Mouse (Mus musculus) heart, adult 2 months (tissue): ENCODE measurements around the gene Cdpf1. TPM values are rescaled to one million over a fixed set of nuclear protein-coding genes. Genes with fewer than 3 reads are reported as not detected.
"Not testable (repeated sequence)": the region's sequence is repeated elsewhere in the genome, so short reads cannot be mapped to it uniquely, and the experiment has no call there.

Experiments used
- DNase-seq, 2 experiments: peaks; one replicate each; pipeline ENCODE4 v3.0.0; 2021
- H3K27ac ChIP-seq: fragments of 200-600 bp; 2 replicates; pipeline ENCODE4 v1.8.1; 2022
- H3K27me3 ChIP-seq: fragments of 200-500 bp; 2 replicates; pipeline ENCODE4 v1.6.1; 2012; ENCODE audit warnings: mild to moderate bottlenecking, low read length, inconsistent platforms, mixed read lengths; ENCODE audit not compliant: control insufficient read depth, insufficient read depth
- H3K36me3 ChIP-seq: fragments of 200-500 bp; 2 replicates; pipeline ENCODE4 v1.6.1; 2012; ENCODE audit warnings: low read length, inconsistent platforms; ENCODE audit not compliant: control insufficient read depth, insufficient read depth
- H3K4me1 ChIP-seq: fragments of 200-500 bp; 2 replicates; pipeline ENCODE4 v1.6.1; 2011; ENCODE audit warnings: low read length; ENCODE audit not compliant: control insufficient read depth, insufficient read depth
- H3K4me3 ChIP-seq: fragments of 200-600 bp; 2 replicates; pipeline ENCODE4 v1.8.1; 2022
- H3K79me2 ChIP-seq: fragments of 200-500 bp; replicated peaks from 2 replicates; pipeline ENCODE4 v1.6.1; 2012; ENCODE audit warnings: mild to moderate bottlenecking, inconsistent platforms, low read length, moderate library complexity, mixed read lengths; ENCODE audit not compliant: control insufficient read depth, insufficient read depth
- H3K9ac ChIP-seq: fragments of 200-500 bp; 2 replicates; pipeline ENCODE4 v1.6.1; 2012; ENCODE audit warnings: low read depth, mild to moderate bottlenecking, control low read depth, inconsistent platforms, low read length, mixed read lengths
- CTCF ChIP-seq: fragments of 200-600 bp; IDR thresholded peaks from 2 replicates; pipeline ENCODE4 v1.8.1; 2022; ENCODE audit warnings: antibody characterized with exemption, mild to moderate bottlenecking, moderate library complexity
- EP300 ChIP-seq: fragments of 200-500 bp; IDR thresholded peaks from 2 replicates; pipeline ENCODE4 v1.6.1; 2011; ENCODE audit warnings: low read depth, low read length, control low read depth; ENCODE audit not compliant: insufficient read depth
- POLR2A ChIP-seq: fragments of 200-500 bp; IDR thresholded peaks from 2 replicates; pipeline ENCODE4 v1.6.1; 2011; ENCODE audit warnings: mild to moderate bottlenecking, low read depth, low read length, control low read depth; ENCODE audit not compliant: insufficient read depth
- WGBS: fragments of 180-500 bp; shearing (Covaris S2); methylation state at CpG from one replicate; pipeline ENCODE4 v1.1.7; 2018; 5-methylcytosine and 5-hydroxymethylcytosine counted together
- intact Hi-C: fragments of 180-260 bp; cut with DNase I; formaldehyde crosslinking; loops from one replicate; pipeline ENCODE4 v1.15.1; 2025
- polyA plus RNA-seq: library from polyadenylated mRNA; depleted of rRNA; stranded (reverse); fragments of >200 nt; gene quantifications from 2 replicates; pipeline ENCODE4 v1.2.3, GENCODE M21; 2012
- total RNA-seq, 2 experiments: library from RNA; stranded (reverse); gene quantifications; 2 replicates each; pipeline ENCODE4 v1.2.3; 2021

Cdpf1 gene
- total and polyA plus RNA-seq, 3 experiments, result 31.6 to 42.6 (median 37.3) TPM

DNA sequence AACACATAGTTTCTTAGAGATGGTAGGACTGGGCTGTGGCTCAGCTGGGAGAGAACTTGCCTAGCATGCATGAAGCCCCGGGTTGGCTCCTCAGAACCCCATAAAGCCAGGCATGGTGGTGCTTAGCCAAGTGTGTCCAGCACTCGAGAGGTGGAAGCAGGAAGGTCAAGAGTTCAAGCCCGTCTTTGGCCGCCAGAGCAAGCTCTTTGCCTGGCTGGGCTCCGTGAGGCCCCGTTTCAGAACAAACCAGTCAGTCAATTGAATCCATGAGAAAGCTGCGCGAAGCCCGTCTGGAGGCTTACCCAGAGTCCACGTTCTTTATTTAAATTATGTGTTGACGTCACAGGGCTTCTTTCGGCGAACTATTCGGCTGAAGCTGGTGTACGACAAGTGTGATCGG lies 22.9 kb downstream of the Cdpf1 start:
- Histone ChIP-seq H3K27ac (peak overlapping the region; percentile 40), H3K27me3 (no peaks in the 10 kb centered on the region), H3K36me3 (peaks cover 11% of the 10 kb centered on the region), H3K79me2 (no peaks in the 10 kb centered on the region), H3K4me3 (no peak overlapping the region), H3K4me1 (peaks cover 2% of the 10 kb centered on the region; the same call in 1 of the 2 replicates), H3K9ac (no peak overlapping the region)
- intact Hi-C loops, result no loop called here
- TF ChIP-seq EP300 (no peak), CTCF (no peak), POLR2A (no peak)
- 49% methylated on average over 16 of the region's 16 CpGs for WGBS
- peak in 1 of 2 experiments; percentile 17 for DNase-seq

DNA sequence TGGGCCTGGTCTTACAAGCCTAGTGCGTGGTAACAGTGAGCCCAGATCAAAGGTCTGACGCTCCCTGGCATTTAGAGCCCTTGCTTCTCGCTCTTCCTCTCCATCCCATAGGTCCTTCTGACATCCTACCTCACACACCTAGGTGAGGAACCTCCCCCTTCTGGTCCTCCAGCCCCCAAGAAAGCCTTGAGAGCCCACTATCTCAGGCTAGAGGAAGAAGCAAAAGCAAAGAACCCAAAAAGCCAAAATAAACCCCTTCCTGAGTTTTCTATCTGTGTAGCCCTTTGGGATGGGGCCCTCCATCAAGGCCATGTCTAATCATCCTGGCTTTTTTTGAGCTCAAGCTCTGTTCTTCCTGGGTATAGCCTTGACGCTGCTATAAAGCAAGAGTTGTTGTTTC lies 23.4 kb downstream of the Cdpf1 start:
- DNase-seq, result no peak
- Histone ChIP-seq H3K36me3 (peaks cover 11% of the 10 kb centered on the region), H3K27me3 (no peaks in the 10 kb centered on the region), H3K9ac (no peak overlapping the region), H3K4me1 (peaks cover 2% of the 10 kb centered on the region; the same call in 1 of the 2 replicates), H3K4me3 (no peak overlapping the region), H3K79me2 (no peaks in the 10 kb centered on the region), H3K27ac (no peak overlapping the region)
- 85% methylated on average over 4 of the region's 4 CpGs for WGBS
- no peak for TF ChIP-seq CTCF
- TF ChIP-seq EP300, result no peak
- no peak for TF ChIP-seq POLR2A
- intact Hi-C loops, result no loop called here

DNA sequence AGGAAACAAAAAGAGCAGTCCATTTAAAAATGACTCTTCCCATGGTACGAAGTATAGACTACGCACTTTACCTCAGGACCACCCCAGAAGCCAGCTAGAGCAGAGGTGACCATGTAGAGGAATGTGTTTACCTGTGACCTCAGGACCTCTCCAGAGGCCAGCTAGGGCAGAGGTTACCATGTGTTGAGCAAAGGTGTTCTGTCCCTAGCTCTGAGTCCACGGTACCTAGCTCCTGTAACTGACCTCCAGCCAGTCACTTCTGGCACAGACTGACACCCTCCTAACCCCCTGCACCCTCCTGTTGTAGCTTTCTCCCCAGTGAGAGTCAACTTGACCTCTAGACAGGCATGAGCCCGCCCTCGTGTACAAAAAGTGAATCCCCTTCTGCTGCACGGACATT lies 24.0 kb downstream of the Cdpf1 start:
- H3K4me1 ChIP-seq, result peaks cover 2% of the 10 kb centered on the region; the same call in 1 of the 2 replicates
- H3K27ac ChIP-seq, result no peak overlapping the region
- intact Hi-C loops, result no loop called here
- peaks cover 10% of the 10 kb centered on the region for H3K36me3 ChIP-seq
- no peak for TF ChIP-seq CTCF
- TF ChIP-seq POLR2A, result no peak
- no peak for TF ChIP-seq EP300
- DNase-seq, result no peak
- no peak overlapping the region for H3K9ac ChIP-seq
- H3K79me2 ChIP-seq, result no peaks in the 10 kb centered on the region
- 83% methylated on average over 6 of the region's 6 CpGs for WGBS
- H3K4me3 ChIP-seq, result no peak overlapping the region
- H3K27me3 ChIP-seq, result no peaks in the 10 kb centered on the region

DNA sequence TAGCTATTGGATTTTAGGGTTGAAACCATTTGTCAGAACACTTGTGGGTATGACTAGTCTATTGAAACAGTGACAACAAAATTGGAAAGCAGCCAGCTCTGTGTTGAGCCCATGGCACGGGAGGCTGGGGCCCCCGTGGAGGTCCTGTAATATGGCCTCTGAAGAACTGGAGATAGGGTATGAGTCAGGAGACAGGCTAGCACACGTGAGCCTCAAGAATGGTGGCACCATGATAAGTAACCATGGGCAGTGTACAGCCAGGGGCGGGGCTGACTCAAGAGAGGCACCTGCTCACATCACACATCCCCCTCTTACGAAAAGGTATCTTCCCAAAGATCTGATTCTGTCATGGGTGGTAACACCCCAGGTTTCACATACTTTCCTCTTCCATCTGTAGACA lies 24.8 kb downstream of the Cdpf1 start:
- H3K27ac ChIP-seq, result no peak overlapping the region
- intact Hi-C loops, result no loop called here

DNA sequence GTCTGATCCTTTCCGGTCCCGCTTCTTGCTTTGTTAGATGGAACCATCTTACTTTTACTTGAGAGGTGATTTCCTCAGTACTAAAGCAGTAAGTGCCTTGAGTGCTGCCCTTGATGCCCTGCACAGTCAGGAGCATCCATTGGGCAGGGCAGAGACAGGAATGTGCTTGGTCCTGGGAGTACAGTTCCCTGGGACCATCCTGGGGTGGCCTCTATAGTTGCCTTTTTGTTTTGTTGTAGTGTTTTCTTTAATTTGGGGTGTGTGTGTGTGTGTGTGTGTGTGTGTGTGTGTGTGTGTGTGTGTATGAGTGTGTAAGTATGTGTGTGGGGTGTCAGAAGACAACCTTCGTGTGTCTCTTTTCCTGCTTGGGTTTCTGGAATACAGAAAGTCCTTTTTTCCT lies 27.2 kb downstream of the Cdpf1 start:
- 83% methylated on average over 3 of the region's 3 CpGs for WGBS
- H3K79me2 ChIP-seq, result no peaks in the 10 kb centered on the region
- peaks cover 2% of the 10 kb centered on the region; the same call in 1 of the 2 replicates for H3K4me1 ChIP-seq
- intact Hi-C loops, result no loop called here
- H3K27ac ChIP-seq, result no peak overlapping the region
- no peak overlapping the region for H3K9ac ChIP-seq
- H3K36me3 ChIP-seq, result no peaks in the 10 kb centered on the region; the same call in 1 of the 2 replicates
- no peak overlapping the region for H3K4me3 ChIP-seq
- no peak for TF ChIP-seq POLR2A
- TF ChIP-seq EP300, result no peak
- TF ChIP-seq CTCF, result no peak
- DNase-seq, result no peak
- no peaks in the 10 kb centered on the region for H3K27me3 ChIP-seq

More for the DNA sequence above, 24.8 kb downstream of the Cdpf1 start:
- Histone ChIP-seq H3K79me2 (no peaks in the 10 kb centered on the region), H3K4me3 (no peak overlapping the region), H3K4me1 (peaks cover 2% of the 10 kb centered on the region; the same call in 1 of the 2 replicates), H3K27me3 (no peaks in the 10 kb centered on the region), H3K36me3 (peaks cover 4% of the 10 kb centered on the region; the same call in 1 of the 2 replicates), H3K9ac (no peak overlapping the region)
- TF ChIP-seq POLR2A (no peak), CTCF (no peak), EP300 (no peak)
- no peak for DNase-seq
- 49% methylated on average over 5 of the region's 5 CpGs for WGBS

DNA sequence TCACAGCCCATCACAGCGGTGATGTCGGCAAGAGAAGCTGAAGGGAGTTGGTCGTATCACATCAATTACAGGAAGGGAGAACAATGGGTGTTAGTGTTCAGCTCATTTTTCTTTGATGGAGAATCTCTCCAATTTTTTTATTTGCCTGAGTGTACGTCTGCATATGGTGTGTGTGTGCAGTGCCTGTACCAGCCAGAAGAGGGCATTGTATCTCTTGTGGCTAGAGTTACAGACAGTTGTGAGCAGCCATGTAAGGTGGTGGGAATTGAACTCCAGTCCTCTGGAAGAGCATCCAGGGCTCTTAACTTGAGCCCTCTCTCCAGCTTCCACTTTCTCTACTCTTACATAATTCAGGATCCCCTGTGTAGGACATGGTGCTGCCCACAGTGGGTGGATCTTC lies 28.4 kb downstream of the Cdpf1 start:
- Histone ChIP-seq H3K79me2 (no peaks in the 10 kb centered on the region), H3K4me3 (no peak overlapping the region), H3K27ac (no peak overlapping the region), H3K4me1 (no peaks in the 10 kb centered on the region), H3K36me3 (no peaks in the 10 kb centered on the region; the same call in 1 of the 2 replicates), H3K9ac (no peak overlapping the region), H3K27me3 (no peaks in the 10 kb centered on the region)
- intact Hi-C loops, result no loop called here
- WGBS, result 59% methylated on average over 4 of the region's 4 CpGs
- DNase-seq, result no peak
- TF ChIP-seq CTCF (peak; percentile 44), POLR2A (no peak), EP300 (no peak)

DNA sequence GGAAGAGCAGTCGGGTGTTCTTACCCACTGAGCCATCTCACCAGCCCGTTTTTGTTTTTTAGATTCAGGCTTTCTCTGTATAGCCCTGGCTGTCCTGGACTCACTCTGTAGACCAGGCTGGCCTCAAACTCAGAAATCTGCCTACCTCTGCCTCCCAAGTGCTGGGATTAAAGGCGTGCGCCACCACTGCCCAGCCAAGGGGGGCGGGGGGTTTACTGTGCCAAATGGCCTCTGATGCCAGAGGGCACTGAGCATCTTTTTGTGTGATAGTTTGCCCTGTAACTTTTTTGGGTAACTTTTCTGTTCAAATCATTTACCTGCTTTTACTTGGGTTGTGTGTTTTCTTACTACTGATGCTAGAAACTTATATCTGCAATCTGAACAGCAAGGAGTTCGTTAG lies 32.6 kb downstream of the Cdpf1 start:
- intact Hi-C loops, result loop anchor here (5.0 kb wide), 1 partner anchor 42 kb away; no protein-coding TSS in a partner anchor
- not testable (repeated sequence) for H3K79me2 ChIP-seq, H3K27ac ChIP-seq, H3K4me3 ChIP-seq, H3K4me1 ChIP-seq, H3K27me3 ChIP-seq, H3K9ac ChIP-seq, H3K36me3 ChIP-seq
- peak in 1 of 2 experiments; percentile 11 for DNase-seq
- 78% methylated on average over 6 of the region's 6 CpGs for WGBS
